Mouse (Mus musculus): ENCODE results near the gene Cs. TPM values are rescaled to one million over a fixed set of nuclear protein-coding genes. Genes with fewer than 3 reads are reported as not detected.

The Cs gene
- polyA plus RNA-seq, 1 experiment from 2014 or later, result 314 TPM

- Histone ChIP-seq H3K4me1 (ENCODE audit: control insufficient read depth, insufficient read depth, low read depth, low read length) (peaks cover 17% of the 10 kb centered on the region), H3K4me3 (ENCODE audit: low read length) (no peak overlapping the region), H3K27me3 (replicated peaks; ENCODE audit: control insufficient read depth, insufficient read depth, low read length) (no peaks in the 10 kb centered on the region), H3K9ac (ENCODE audit: low read depth, low read length) (no peak overlapping the region), H3K27ac (ENCODE audit: low read depth, low read length) (no peak overlapping the region), H3K9me3 (ENCODE audit: control insufficient read depth, low read length) (no peaks in the 10 kb centered on the region), H3K36me3 (ENCODE audit: control insufficient read depth, insufficient read depth, low read length) (no peaks in the 10 kb centered on the region), H3K4me2 (ENCODE audit: low read length) (no peak overlapping the region)
- no peak for ATAC-seq
- WGBS, result 90% methylated on average over 1 of the region's 1 CpGs
Observed at GRCm38 (mm10) chr10:128343436-128343835, 5.9 kb downstream of the Cs start.

GRCm38 (mm10) chr10:128344568-128345275 is 7.2 kb downstream of the Cs start:
- no peak overlapping the region for H3K4me3 ChIP-seq (ENCODE audit: low read length)
- no peaks in the 10 kb centered on the region for H3K9me3 ChIP-seq (ENCODE audit: control insufficient read depth, low read length)
- peak overlapping the region; percentile 53 for H3K27ac ChIP-seq (ENCODE audit: low read depth, low read length)
- no peak overlapping the region for H3K4me2 ChIP-seq (ENCODE audit: low read length)
- WGBS, result 47% methylated on average over 7 of the region's 7 CpGs
- ATAC-seq, result peak; percentile 73
- no peaks in the 10 kb centered on the region for H3K27me3 ChIP-seq (replicated peaks; ENCODE audit: control insufficient read depth, insufficient read depth, low read length)
- peaks cover 6% of the 10 kb centered on the region for H3K4me1 ChIP-seq (ENCODE audit: control insufficient read depth, insufficient read depth, low read depth, low read length)
- H3K36me3 ChIP-seq (ENCODE audit: control insufficient read depth, insufficient read depth, low read length), result no peaks in the 10 kb centered on the region
- H3K9ac ChIP-seq (ENCODE audit: low read depth, low read length), result no peak overlapping the region

- ATAC-seq, result no peak
- Histone ChIP-seq H3K27me3 (replicated peaks; ENCODE audit: control insufficient read depth, insufficient read depth, low read length) (no peaks in the 10 kb centered on the region), H3K36me3 (ENCODE audit: control insufficient read depth, insufficient read depth, low read length) (peaks cover 14% of the 10 kb centered on the region), H3K9ac (ENCODE audit: low read depth, low read length) (no peak overlapping the region), H3K4me2 (ENCODE audit: low read length) (no peak overlapping the region), H3K4me1 (ENCODE audit: control insufficient read depth, insufficient read depth, low read depth, low read length) (peaks cover 4% of the 10 kb centered on the region), H3K27ac (ENCODE audit: low read depth, low read length) (no peak overlapping the region), H3K4me3 (ENCODE audit: low read length) (no peak overlapping the region), H3K9me3 (ENCODE audit: control insufficient read depth, low read length) (no peaks in the 10 kb centered on the region)
- WGBS, result 94% methylated on average over 8 of the region's 8 CpGs
Observed at GRCm38 (mm10) chr10:128347541-128347940, 10.0 kb downstream of the Cs start.

GRCm38 (mm10) chr10:128358796-128359195 is 21.3 kb downstream of the Cs start:
- WGBS, result 51% methylated on average over 2 of the region's 2 CpGs
- no peaks in the 10 kb centered on the region for H3K27me3 ChIP-seq (replicated peaks; ENCODE audit: control insufficient read depth, insufficient read depth, low read length)
- H3K9ac ChIP-seq (ENCODE audit: low read depth, low read length), result no peak overlapping the region
- no peaks in the 10 kb centered on the region for H3K4me1 ChIP-seq (ENCODE audit: control insufficient read depth, insufficient read depth, low read depth, low read length)
- H3K27ac ChIP-seq (ENCODE audit: low read depth, low read length), result no peak overlapping the region
- ATAC-seq, result no peak
- no peak overlapping the region for H3K4me3 ChIP-seq (ENCODE audit: low read length)
- peaks cover 46% of the 10 kb centered on the region for H3K36me3 ChIP-seq (ENCODE audit: control insufficient read depth, insufficient read depth, low read length)
- no peaks in the 10 kb centered on the region for H3K9me3 ChIP-seq (ENCODE audit: control insufficient read depth, low read length)
- H3K4me2 ChIP-seq (ENCODE audit: low read length), result no peak overlapping the region

- ATAC-seq, result no peak
- H3K27me3 ChIP-seq (replicated peaks; ENCODE audit: control insufficient read depth, insufficient read depth, low read length), result no peaks in the 10 kb centered on the region
- 93% methylated on average over 6 of the region's 6 CpGs for WGBS
Observed at GRCm38 (mm10) chr10:128359226-128359625, 21.7 kb downstream of the Cs start.

GRCm38 (mm10) chr10:128361836-128362235 is 24.3 kb downstream of the Cs start:
- no peak overlapping the region for H3K9ac ChIP-seq (ENCODE audit: low read depth, low read length)
- no peak overlapping the region for H3K27ac ChIP-seq (ENCODE audit: low read depth, low read length)
- WGBS, result 89% methylated on average over 6 of the region's 6 CpGs
- H3K4me3 ChIP-seq (ENCODE audit: low read length), result no peak overlapping the region
- ATAC-seq, result no peak
- H3K27me3 ChIP-seq (replicated peaks; ENCODE audit: control insufficient read depth, insufficient read depth, low read length), result no peaks in the 10 kb centered on the region
- H3K4me1 ChIP-seq (ENCODE audit: control insufficient read depth, insufficient read depth, low read depth, low read length), result no peaks in the 10 kb centered on the region
- no peaks in the 10 kb centered on the region for H3K9me3 ChIP-seq (ENCODE audit: control insufficient read depth, low read length)
- no peak overlapping the region for H3K4me2 ChIP-seq (ENCODE audit: low read length)
- peaks cover 40% of the 10 kb centered on the region for H3K36me3 ChIP-seq (ENCODE audit: control insufficient read depth, insufficient read depth, low read length)

More at GRCm38 (mm10) chr10:128359226-128359625, 21.7 kb downstream of the Cs start:
- H3K4me1 ChIP-seq (ENCODE audit: control insufficient read depth, insufficient read depth, low read depth, low read length), result no peaks in the 10 kb centered on the region
- H3K4me2 ChIP-seq (ENCODE audit: low read length), result no peak overlapping the region
- no peaks in the 10 kb centered on the region for H3K9me3 ChIP-seq (ENCODE audit: control insufficient read depth, low read length)
- no peak overlapping the region for H3K4me3 ChIP-seq (ENCODE audit: low read length)
- H3K36me3 ChIP-seq (ENCODE audit: control insufficient read depth, insufficient read depth, low read length), result peaks cover 42% of the 10 kb centered on the region
- no peak overlapping the region for H3K9ac ChIP-seq (ENCODE audit: low read depth, low read length)
- H3K27ac ChIP-seq (ENCODE audit: low read depth, low read length), result no peak overlapping the region

- Histone ChIP-seq H3K36me3 (ENCODE audit: control insufficient read depth, insufficient read depth, low read length) (peaks cover 38% of the 10 kb centered on the region), H3K27ac (ENCODE audit: low read depth, low read length) (no peak overlapping the region)
- peak; percentile 35; the same call in 1 of the 2 replicates for ATAC-seq
Observed at GRCm38 (mm10) chr10:128362568-128362967, 25.0 kb downstream of the Cs start.

GRCm38 (mm10) chr10:128367899-128368401 is 30.4 kb downstream of the Cs start:
- peak overlapping the region; percentile 97 for H3K27ac ChIP-seq (ENCODE audit: low read depth, low read length)
- peaks cover 15% of the 10 kb centered on the region for H3K4me1 ChIP-seq (ENCODE audit: control insufficient read depth, insufficient read depth, low read depth, low read length)
- H3K9ac ChIP-seq (ENCODE audit: low read depth, low read length), result peak overlapping the region; percentile 82
- H3K27me3 ChIP-seq (replicated peaks; ENCODE audit: control insufficient read depth, insufficient read depth, low read length), result no peaks in the 10 kb centered on the region
- H3K4me2 ChIP-seq (ENCODE audit: low read length), result peak overlapping the region; percentile 91
- 14% methylated on average over 19 of the region's 19 CpGs for WGBS
- no peaks in the 10 kb centered on the region for H3K9me3 ChIP-seq (ENCODE audit: control insufficient read depth, low read length)
- H3K36me3 ChIP-seq (ENCODE audit: control insufficient read depth, insufficient read depth, low read length), result peaks cover 11% of the 10 kb centered on the region
- ATAC-seq, result no peak
- peak overlapping the region; percentile 78 for H3K4me3 ChIP-seq (ENCODE audit: low read length)

More at GRCm38 (mm10) chr10:128362568-128362967, 25.0 kb downstream of the Cs start:
- Histone ChIP-seq H3K4me3 (ENCODE audit: low read length) (no peak overlapping the region), H3K4me1 (ENCODE audit: control insufficient read depth, insufficient read depth, low read depth, low read length) (peaks cover 4% of the 10 kb centered on the region), H3K9ac (ENCODE audit: low read depth, low read length) (no peak overlapping the region), H3K27me3 (replicated peaks; ENCODE audit: control insufficient read depth, insufficient read depth, low read length) (no peaks in the 10 kb centered on the region), H3K9me3 (ENCODE audit: control insufficient read depth, low read length) (no peaks in the 10 kb centered on the region), H3K4me2 (ENCODE audit: low read length) (no peak overlapping the region)
- WGBS, result 47% methylated on average over 3 of the region's 3 CpGs

GRCm38 (mm10) chr10:128368402-128369217 is 31.1 kb downstream of the Cs start, which contains the start of gene Coq10a:
Gene Coq10a (minus strand): TSS chr10:128368997.
- H3K4me1 ChIP-seq (ENCODE audit: control insufficient read depth, insufficient read depth, low read depth, low read length), result peaks cover 15% of the 10 kb centered on the region
- peak within 1 kb of the TSS; percentile 78 for H3K4me3 ChIP-seq (ENCODE audit: low read length)
- peak; percentile 96 for ATAC-seq
- peak within 1 kb of the TSS; percentile 97 for H3K27ac ChIP-seq (ENCODE audit: low read depth, low read length)
- no peaks in the 10 kb centered on the region for H3K27me3 ChIP-seq (replicated peaks; ENCODE audit: control insufficient read depth, insufficient read depth, low read length)
- peak within 1 kb of the TSS; percentile 82 for H3K9ac ChIP-seq (ENCODE audit: low read depth, low read length)
- peak within 1 kb of the TSS; percentile 91 for H3K4me2 ChIP-seq (ENCODE audit: low read length)
- WGBS, result 0% methylated on average over 71 of the region's 87 CpGs
- H3K36me3 ChIP-seq (ENCODE audit: control insufficient read depth, insufficient read depth, low read length), result peaks cover 5% of the 10 kb centered on the region
- no peaks in the 10 kb centered on the region for H3K9me3 ChIP-seq (ENCODE audit: control insufficient read depth, low read length)
